Mouse (Mus musculus): ENCODE results near the gene Grik2.

DNA sequence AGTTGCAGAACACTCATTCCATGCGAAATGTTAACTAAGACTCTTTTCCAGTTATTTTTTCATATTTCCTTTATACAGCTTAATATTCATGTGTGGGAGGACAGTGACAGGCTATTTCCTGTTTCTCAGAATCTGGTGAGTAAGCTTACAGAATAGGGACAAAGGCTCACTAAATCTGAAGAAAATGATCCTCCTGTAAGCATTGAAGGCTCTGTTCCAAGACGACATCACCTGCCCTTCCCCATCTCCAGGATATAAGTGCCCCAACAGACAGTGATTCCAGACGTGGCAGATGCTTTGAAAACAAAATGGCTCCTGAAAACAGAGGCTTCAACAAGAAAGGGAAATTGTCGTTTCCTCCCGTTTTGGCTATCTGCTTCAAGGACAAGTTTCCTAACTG lies 71.7 kb downstream of the Grik2 start:
- TF ChIP-seq CTCF (IDR thresholded peaks at IDR 0.05; ENCODE audit: extremely low read depth, insufficient read length, insufficient replicate concordance, low read depth, low read length) (no peak), POLR2A (IDR thresholded peaks at IDR 0.05; ENCODE audit: low read depth, low read length) (no peak)
